Mouse (Mus musculus): ENCODE measurements around the gene Card6.

Card6 gene

DNA sequence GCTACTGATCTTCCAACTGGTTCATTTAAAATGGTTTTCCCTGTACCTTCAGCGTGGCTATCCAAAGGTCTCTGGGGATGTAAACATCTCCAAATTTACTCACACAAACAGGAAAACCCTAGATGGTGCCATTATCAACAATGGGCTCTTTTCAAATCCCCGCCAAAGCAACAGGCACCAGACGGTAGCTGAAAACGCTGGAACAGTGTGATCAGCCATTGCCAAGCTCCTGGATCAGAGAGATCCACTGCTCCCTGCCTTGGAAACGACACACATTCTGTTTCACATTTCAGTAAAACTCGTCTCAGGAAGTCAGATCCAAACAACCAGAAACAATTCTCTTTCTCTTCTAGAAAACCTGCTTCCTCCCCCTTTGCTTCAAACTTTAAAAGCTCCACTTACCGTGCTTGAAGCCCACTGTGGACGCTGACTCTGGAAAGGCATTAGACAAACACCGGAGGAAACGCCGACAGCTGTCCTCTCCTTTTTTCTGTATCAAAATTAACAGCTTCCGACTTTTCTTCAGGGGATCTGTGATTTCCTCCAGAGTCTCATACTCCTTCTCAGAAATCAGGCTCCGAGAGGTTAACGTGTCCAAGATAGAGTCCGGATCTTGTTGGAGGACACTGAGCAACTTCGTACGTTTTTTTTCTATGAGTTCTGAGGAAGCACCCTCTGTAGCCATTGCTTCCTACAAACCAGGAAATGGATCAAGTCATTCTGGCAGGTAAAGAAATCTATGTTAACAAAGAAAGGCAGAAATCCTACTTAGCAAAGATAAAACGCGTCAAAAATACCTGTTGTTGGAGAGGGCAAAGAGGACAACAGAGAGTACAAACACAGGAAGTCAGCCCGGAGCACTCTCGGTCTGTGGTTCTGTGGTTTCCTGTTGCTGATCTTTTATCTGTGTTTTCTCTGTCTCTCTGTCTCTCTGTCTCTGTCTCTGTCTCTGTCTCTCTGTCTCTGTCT, at the start of gene Card6:
Gene Card6 (minus strand): TSS at position 854 of the 969 bp plus-strand sequence.
- no peak for ATAC-seq (ENCODE audit: insufficient number of reproducible peaks, low FRiP score, low TSS enrichment)

DNA sequence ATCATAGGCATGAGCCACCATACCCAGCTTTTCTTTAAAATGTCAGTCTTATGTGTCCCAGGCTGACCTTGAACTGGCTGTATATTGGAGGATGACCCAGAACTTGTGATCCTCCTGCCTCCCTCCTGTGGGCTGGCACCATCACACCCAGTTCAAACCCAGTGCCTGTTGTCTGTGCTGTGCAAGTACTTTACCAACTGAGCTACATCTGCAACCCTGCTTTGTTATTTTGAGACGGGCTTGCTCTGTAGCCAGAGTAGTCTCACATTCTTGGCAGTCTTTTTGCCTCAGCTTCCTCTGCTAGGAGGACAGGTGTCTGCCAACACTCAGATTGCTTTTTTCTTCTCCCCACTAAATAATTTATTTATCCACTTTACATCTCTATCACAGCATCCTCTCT, 49.0 kb upstream of the Card6 start:
- no peak for ATAC-seq (ENCODE audit: insufficient number of reproducible peaks, low FRiP score, low TSS enrichment)

DNA sequence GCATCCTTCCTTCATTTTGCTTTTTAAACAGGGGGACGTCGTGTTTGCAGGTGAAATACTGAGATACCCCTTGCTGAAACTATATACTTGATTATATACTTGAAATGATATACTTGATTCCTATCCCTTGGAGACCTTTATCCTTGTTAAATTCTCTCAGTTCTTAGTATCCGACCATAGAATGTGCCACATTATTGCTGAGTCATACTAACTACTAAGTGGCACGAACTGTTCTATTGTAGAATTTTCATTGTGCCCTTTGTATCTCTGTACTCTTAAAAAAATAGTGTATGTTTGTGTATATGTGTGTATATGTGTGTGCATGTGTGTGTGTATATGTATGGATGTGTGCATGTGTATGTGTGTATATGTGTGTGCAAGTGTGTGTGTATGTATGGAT, 48.0 kb upstream of the Card6 start:
- no peak for ATAC-seq (ENCODE audit: insufficient number of reproducible peaks, low FRiP score, low TSS enrichment)

DNA sequence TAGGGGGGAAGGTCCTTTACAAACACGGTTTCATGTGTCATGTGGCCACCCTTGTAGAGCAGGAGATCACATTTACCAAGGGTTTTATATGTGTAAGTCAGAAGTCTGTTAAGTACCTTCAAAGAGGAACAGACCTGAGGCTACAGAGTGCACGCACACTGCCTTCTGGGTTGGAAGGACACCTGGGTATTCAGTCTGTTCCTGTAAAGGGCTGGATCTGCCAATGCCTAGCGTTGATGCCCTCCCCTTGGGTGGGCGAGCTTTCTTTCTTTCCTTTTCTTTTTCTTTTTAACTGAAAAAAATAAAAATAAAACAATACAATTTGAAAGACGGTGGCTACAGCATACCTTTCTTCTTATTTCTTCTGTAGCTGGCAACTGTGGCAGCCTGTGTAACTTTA, 46.8 kb upstream of the Card6 start:
- ATAC-seq (ENCODE audit: insufficient number of reproducible peaks, low FRiP score, low TSS enrichment) = no peak

DNA sequence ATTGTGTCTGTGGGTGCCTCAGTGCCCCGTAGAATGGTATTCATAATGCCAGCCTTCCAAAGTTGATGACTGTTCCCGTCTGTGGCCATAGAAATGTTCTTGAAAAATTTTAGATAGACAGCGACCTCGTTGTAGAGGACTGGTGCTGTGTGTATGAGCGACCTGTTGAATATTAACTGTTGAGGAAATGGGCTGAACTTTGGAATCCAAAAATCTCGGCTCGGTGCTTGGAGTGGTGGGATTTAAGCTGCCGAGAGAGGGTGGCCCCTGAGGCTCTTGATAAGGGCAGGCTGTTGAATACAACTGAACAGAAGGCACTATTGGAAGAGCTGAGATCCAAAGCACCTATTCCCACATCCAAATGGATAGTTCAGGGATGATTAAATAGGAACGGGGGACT, 46.3 kb upstream of the Card6 start:
- ATAC-seq (ENCODE audit: insufficient number of reproducible peaks, low FRiP score, low TSS enrichment) = no peak

DNA sequence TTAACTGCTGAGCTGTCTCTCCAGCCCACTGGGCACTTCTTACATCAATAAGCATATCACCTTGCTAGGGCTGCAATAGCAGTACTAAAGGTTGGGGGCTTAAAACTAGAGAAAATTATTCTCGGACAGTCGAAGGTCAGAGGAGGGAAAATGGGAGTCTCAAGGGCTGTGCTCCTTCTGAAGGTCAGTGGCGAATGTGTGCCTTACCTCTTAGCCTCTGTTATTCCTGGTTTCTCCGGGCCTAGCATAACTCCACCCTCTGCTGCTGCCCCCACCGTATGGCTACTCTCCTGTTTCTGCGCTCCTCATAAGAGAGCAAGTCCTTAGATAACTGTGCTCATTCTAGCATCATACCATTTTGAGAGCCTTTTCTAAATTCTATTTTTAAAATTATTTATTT, 43.8 kb upstream of the Card6 start:
- ATAC-seq (ENCODE audit: insufficient number of reproducible peaks, low FRiP score, low TSS enrichment) = no peak

DNA sequence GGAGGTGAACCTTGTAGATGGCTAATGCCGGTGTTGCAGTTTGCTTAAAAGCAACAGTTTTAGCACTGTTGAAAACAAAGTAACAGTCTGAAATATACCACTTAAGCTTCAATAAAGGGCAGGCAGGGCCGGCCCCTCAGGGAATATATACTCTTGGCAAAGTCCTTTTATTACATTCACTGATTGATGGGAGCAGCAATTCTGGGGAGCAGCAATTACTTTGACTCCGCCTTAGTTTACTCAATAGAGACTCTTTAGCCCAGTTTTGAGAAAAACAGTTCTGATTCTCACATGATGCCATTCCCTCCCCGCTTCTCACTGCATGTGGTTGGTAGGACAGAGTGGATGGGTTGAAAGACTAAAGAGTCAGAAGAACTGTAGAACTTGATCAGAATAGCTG, 40.8 kb upstream of the Card6 start:
- no peak for ATAC-seq (ENCODE audit: insufficient number of reproducible peaks, low FRiP score, low TSS enrichment)

DNA sequence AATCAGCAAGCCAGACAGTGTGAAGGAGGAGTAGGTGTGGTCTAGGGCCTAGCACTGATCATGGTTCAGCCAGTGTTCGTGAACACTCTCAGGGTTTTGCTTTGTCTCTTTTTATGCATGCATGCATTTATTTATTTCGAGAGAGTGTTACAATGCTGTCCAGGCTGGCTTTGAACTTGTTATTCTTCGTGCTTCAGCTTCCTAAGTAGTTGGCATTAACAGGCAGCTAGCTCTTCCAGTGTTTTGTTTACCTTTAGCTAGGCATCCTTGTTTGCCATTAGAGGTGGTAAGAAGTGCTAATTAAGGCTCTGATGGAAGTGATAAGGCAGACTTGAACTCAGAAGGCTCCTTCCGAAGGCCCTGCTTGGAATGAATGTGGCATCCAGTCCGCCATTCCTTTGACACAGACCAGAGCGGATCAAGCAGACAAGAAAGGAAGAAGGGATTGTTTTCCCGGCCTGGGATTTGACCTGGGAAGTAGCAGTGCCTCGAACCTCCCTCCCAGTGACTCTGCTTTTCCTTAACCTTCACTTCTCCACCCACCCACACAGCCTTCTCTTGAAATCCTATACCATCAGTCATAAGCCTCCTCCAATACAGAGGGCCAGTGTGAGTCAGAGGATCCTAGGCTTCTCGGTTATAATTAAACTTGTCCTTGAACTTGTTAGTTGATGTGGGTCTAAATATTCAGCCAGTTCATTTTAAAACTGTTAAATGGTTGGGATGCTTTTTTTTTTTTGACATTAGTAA, 37.0 kb upstream of the Card6 start:
- ATAC-seq (ENCODE audit: insufficient number of reproducible peaks, low FRiP score, low TSS enrichment) = no peak

DNA sequence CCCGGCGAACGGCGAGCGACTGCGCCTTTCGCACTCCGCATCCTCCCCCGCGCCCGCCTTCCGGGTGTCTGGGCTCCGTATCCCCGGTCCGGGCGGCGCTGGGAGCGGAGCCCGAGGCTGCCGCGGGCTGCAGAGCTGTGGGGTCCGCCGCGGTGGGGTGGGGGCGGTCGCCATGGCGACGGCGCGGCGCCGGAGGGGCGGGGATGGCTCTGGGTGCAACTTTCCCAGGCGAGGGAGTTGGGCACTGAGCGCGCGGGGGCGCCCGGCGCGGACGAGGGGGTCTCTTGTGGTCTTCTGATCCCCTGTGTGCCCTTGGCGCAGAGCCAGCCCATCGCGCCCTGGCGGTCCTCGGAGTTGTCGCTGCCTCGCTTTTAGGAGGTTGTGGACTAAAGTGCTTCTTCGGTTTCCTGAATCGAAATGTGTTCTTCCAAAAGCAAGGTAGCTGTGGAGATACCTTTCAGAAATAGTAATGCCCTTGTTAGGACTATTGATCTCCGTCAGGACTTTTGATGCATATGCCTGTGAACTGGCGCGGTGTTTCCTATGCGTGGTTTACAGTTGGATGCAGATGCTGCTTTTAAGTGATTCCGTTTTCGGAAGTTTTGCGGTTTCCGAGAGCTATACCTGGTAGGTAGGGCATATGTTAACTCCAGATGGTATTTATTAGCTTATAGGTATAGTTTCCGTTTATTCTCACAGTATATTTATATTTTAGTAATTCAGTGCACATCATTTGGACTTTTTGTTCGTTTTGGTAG, 35.9 kb upstream of the Card6 start:
- no peak for ATAC-seq (ENCODE audit: insufficient number of reproducible peaks, low FRiP score, low TSS enrichment)

DNA sequence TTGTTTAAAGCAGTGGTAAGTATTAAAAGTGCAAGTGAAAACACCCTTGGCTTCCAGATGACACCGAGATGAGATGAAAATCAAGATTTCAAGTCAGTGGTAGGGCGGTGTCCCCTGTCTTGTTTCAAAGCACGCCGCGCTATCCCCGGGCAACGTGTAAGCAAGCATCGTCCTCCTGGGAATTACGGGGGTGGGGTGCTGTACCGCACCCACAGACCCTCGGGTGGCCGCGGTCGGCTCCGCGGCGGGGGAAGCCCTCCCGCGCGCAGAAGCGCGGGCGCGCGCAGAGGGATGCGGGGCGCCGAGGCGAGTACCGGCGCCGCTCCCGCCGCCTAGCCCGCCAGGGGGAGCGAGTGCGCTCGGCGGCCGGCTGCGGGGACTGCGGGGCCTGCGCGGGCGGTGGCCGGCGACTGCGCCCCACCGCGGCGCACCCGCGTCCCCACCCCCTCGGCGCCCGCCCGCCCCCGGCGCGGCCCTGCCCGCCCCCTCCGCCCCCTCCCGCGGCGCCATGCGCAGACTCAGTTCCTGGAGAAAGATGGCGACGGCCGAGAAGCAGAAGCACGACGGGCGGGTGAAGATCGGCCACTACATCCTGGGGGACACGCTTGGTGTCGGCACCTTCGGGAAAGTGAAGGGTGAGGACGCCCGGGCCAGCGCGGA, 35.2 kb upstream of the Card6 start, which contains the start of gene Prkaa1:
Gene Prkaa1 (plus strand): TSS at position 501 of the 660 bp plus-strand sequence.
- peak; percentile 89 for ATAC-seq (ENCODE audit: insufficient number of reproducible peaks, low FRiP score, low TSS enrichment)

DNA sequence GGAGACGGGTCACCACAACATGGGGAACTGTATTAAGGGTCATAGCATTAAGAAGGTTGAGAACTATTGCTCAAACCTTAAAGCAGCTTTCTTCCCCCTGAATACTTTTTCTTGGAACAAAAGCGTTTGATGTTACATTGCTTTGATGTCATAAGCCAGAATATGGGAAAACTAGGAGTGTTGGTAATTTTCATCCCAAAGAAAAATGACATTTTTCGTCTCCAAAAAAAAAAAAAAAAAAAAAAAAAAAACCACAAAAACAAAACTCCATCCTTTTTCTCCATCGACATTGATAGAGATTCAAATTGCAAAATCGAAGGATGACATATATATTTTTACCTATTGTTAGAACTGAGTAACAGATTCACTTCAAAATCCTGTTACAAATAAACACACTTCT, 34.4 kb upstream of the Card6 start:
- no peak for ATAC-seq (ENCODE audit: insufficient number of reproducible peaks, low FRiP score, low TSS enrichment)

DNA sequence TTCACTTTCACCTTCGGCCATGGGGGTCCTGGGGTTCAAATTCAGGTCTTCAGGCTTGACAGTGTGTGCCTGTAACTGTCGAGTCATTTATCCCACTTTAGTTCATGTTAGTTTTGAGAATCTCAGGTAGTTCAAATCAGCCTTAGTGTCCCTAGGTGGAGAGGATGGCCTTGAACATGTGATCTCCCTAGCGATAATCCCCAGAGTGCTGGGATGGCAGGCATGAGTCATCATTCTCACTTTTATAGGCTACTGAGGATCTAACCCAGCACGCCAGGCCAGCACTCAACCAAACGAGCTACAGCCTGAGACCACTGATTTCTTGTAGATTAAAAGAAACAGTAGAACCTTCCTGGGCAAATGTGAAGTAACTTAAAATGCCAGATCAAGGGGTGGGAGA, 33.7 kb upstream of the Card6 start:
- ATAC-seq (ENCODE audit: insufficient number of reproducible peaks, low FRiP score, low TSS enrichment) = no peak

DNA sequence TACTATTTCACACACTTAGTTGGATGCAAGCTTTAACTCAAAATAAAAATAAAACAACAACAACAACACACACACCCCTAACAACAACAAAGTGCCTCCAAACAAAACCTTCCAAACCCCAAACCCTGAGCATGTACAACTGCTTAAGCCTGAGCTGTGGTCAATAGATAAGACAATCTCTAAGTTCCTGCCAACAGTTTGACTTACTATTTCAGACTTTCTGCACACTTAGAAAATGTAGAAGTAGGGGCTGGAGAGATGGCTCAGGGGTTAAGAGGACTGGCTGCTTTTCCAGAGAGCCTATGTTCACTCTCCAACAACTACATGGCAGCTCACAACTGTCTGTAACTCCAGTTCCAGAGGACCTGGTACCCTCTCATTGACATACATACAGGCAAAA, 32.0 kb upstream of the Card6 start:
- no peak for ATAC-seq (ENCODE audit: insufficient number of reproducible peaks, low FRiP score, low TSS enrichment)

DNA sequence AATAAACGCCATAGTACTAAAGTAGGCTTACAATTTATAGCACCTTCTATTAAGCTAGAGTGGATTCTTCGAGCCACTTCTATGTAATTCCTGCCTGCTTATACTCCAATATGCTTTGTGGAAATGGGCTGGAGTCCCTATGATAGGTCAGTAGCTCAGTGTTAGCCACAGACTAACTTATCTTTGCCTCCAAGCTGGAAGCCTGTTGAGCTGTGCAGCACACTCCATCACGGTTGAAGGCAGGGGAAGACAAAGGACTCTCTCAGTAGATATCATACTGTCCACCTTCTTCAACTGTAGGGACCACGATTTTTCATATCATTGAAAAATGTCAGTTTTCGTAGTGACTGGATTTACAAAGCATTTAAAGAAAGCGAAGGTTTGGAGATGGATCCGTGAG, 31.5 kb upstream of the Card6 start:
- ATAC-seq (ENCODE audit: insufficient number of reproducible peaks, low FRiP score, low TSS enrichment) = no peak

DNA sequence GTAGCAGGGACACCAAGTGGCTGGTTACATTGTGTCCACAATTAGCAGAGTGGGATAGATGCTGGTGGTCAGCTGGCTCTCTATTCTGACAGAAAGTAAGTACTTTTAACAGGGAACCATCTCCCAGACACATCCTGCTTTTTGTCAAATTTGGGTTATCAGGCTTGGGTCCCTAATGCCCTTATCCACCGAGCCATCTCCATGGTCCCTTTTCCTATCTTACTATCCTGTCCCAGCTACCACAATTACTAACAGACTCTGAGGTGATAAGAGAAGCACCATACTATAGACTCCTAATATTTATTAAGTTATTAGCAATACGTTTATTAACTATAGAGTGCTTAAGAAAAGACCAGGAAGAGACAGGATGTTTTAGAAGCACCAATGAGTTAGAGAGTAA, 31.0 kb upstream of the Card6 start:
- ATAC-seq (ENCODE audit: insufficient number of reproducible peaks, low FRiP score, low TSS enrichment) = no peak

DNA sequence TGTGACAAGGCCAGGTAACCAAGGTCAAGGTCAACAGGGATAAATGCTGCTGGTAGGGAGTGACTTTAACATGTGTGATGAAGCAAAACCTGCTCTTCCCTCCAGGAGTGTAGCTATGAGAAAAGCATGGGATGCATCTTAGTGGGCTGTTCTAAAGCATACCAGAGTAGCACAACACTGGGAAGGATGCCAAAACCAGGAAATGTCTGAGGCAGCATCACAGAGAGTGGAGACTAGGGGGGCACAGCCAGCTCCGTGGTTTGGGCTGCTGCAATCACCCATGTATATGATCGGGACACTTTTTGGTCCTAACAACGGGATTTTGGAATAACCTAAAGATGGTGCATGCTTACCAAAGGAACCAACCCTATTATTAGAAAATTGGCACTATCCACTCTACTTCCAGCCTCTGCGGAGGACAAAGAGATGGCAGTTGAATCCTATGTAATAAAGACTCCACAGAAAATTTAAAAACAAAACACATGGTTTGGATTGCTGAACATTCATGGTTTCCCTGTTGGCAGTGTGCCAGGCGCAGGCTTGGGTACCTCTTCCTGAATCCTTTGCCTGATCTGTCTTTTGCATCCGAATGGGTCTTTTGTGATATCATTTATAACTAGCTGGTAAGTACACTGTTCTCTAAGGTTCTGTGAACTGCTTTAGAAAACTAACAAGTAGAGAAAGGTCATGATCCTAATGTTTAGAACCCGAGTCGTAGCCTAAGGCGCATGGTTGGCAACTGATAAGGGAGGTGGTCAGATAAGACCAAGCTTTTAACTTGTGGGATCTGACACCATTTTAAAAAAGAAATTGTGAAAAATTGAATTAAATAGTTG, 29.9 kb upstream of the Card6 start:
- ATAC-seq (ENCODE audit: insufficient number of reproducible peaks, low FRiP score, low TSS enrichment) = no peak

DNA sequence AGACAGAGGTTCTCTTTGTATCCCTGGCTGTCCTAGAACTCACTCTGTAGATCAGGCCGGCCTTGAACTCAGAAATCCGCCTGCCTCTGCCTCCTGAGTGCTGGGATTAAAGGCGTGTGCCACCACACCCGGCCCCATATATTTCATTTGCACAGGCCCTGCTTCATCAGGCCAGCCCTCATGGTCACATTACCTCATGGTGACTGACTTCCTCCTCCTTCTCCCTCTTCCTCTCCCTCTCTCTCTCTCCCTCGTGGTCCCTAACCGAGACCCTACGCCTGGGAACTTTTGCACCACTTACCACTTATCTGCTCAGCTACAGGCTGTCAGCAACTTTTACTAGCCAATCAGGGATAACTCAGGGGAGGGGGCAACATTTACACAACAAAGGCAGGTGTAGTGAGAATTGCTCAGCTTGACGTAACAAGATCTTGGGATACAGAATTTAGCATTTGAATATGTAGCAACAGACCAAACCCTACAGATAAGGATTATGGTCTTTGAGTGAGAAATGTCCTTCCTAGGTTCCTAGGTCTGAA, 26.7 kb upstream of the Card6 start:
- ATAC-seq (ENCODE audit: insufficient number of reproducible peaks, low FRiP score, low TSS enrichment) = no peak

DNA sequence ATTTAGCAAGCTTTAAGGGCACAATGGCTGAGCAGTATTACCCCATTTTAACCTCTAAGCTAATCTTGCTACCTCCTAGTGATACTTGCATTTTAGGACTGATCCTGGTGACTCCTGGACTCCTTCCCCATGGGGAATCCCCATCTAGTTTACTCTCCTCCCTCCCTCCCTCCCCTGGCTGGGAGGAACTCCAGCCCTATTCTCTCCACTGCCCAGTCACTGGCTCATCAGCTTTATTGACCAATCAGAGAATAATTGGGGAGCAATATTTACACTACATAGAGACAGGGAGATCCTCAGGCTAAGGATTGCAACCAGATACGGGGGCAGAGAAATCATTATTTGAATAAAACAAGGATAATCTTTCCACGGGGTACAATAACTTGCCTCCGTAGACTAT, 25.8 kb upstream of the Card6 start:
- ATAC-seq (ENCODE audit: insufficient number of reproducible peaks, low FRiP score, low TSS enrichment) = no peak

DNA sequence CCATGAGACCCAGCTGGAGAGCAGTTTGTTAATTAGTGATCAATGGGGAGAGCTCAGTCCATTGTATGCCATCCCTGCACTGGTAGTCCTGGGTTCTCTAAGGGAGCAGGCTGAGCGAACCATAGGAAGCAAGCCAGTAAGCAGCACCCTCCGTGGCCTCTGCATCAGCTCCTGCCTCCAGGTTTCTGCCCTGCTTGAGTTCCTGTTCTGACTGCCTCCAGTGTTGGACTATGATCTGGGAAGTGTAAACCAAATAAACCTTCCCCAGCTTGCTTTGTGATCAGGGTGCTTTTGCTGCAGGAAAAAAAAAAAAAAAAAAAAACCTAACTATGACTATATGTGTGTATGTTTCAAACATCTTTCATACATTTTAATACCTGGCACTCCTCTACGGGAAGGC, 25.0 kb upstream of the Card6 start:
- ATAC-seq (ENCODE audit: insufficient number of reproducible peaks, low FRiP score, low TSS enrichment) = no peak

Measured in cerebellum, adult (tissue).